Mouse (Mus musculus) brain, embryonic 14.5 days (tissue): ENCODE results near the gene Selp.

Source experiments
- CTCF ChIP-seq: fragments of 200-500 bp; IDR thresholded peaks from 2 replicates; pipeline ENCODE4 v1.5.1; 2012; ENCODE audit warnings: inconsistent platforms, mild to moderate bottlenecking, moderate library complexity, borderline replicate concordance; ENCODE audit not compliant: insufficient read depth, insufficient read length; ENCODE audit errors: extremely low read depth
- POLR2A ChIP-seq: fragments of 200-500 bp; IDR thresholded peaks from 2 replicates; pipeline ENCODE4 v1.6.1; 2012; ENCODE audit warnings: mild to moderate bottlenecking, inconsistent platforms, borderline replicate concordance; ENCODE audit not compliant: poor library complexity, insufficient read depth, insufficient read length, severe bottlenecking; ENCODE audit errors: extremely low read depth

DNA sequence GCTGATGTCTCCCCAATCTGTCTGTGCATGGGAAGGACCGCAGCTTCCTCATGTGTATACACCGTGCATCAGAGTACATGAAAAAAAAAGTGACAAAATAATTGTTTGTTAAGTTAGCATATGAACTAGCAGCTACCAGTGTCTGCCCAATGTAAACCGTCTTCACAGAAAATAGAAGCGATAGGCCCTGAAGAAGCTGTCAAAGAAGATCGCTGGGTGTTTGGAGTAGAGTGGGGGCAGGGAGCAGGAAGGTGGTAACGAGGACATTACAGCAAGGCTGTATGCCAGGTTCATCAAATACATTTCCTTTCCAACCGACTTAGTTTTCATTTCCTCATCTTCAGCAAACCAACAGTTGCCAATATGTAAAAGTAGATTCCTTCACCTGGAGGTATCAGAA, 44.0 kb upstream of the Selp start:
- TF ChIP-seq CTCF (no peak), POLR2A (no peak)
